Mouse (Mus musculus) C2C12 (cell line): ENCODE results near the gene Zic5.

Experiments
- CEBPB ChIP-seq: IDR thresholded peaks from one replicate; pipeline ENCODE4 v1.6.1; 2011; ENCODE audit warnings: low read depth, mild to moderate bottlenecking, control low read depth, moderate library complexity
- CTCF ChIP-seq: IDR thresholded peaks from one replicate; pipeline ENCODE4 v1.5.1; 2011; ENCODE audit not compliant: control insufficient read depth, insufficient read depth, insufficient read length
- FOSL1 ChIP-seq: IDR thresholded peaks from one replicate; pipeline ENCODE4 v1.8.0; 2011; ENCODE audit warnings: mild to moderate bottlenecking, low read length; ENCODE audit not compliant: poor library complexity, insufficient read depth, severe bottlenecking
- MAX ChIP-seq: IDR thresholded peaks from one replicate; pipeline ENCODE4 v1.6.1; 2011; ENCODE audit warnings: mild to moderate bottlenecking, control low read depth
- MYOD1 ChIP-seq: IDR thresholded peaks from one replicate; pipeline ENCODE4 v1.6.1; 2011; ENCODE audit warnings: low read depth; ENCODE audit not compliant: control insufficient read depth, insufficient read length
- MYOG ChIP-seq: IDR thresholded peaks from one replicate; pipeline ENCODE4 v1.6.1; 2011; ENCODE audit not compliant: control insufficient read depth, insufficient read length; ENCODE audit errors: extremely low read depth
- USF1 ChIP-seq: IDR thresholded peaks from one replicate; pipeline ENCODE4 v1.6.1; 2011; ENCODE audit warnings: low read depth, mild to moderate bottlenecking, control low read depth, moderate library complexity

- TF ChIP-seq CTCF (no peak), USF1 (no peak), MAX (no peak), MYOD1 (no peak), FOSL1 (no peak), MYOG (no peak), CEBPB (no peak)
These were observed 32.9 kb downstream of the Zic5 start for GRCm38 (mm10) chr14:122432558-122432957.
